Mouse (Mus musculus) cortical plate, adult 2 months (tissue): ENCODE data around the gene Styk1. TPM values are rescaled to one million over a fixed set of nuclear protein-coding genes. Genes with fewer than 3 reads are reported as not detected.

Experiments
- H3K27ac ChIP-seq: fragments of 200-500 bp; 2 replicates; pipeline ENCODE4 v1.5.1; 2012; ENCODE audit warnings: low read length, control low read depth, inconsistent platforms; ENCODE audit not compliant: insufficient read depth
- H3K4me1 ChIP-seq: fragments of 200-500 bp; 2 replicates; pipeline ENCODE4 v1.6.1; 2011; ENCODE audit warnings: low read length; ENCODE audit not compliant: control insufficient read depth, insufficient read depth
- H3K4me3 ChIP-seq: fragments of 200-500 bp; 2 replicates; pipeline ENCODE4 v1.5.1; 2011; ENCODE audit warnings: mild to moderate bottlenecking, low read length, control low read depth; ENCODE audit not compliant: insufficient read depth
- CTCF ChIP-seq: fragments of 200-500 bp; IDR thresholded peaks from 2 replicates; pipeline ENCODE4 v1.5.1; 2011; ENCODE audit warnings: mild to moderate bottlenecking, control low read depth, low read length; ENCODE audit not compliant: insufficient read depth; ENCODE audit errors: extremely low read depth
- POLR2A ChIP-seq: fragments of 200-500 bp; IDR thresholded peaks from 2 replicates; pipeline ENCODE4 v1.6.1; 2011; ENCODE audit warnings: mild to moderate bottlenecking, low read length, control low read depth; ENCODE audit not compliant: insufficient read depth; ENCODE audit errors: extremely low read depth
- polyA plus RNA-seq: library from polyadenylated mRNA; depleted of rRNA; stranded (reverse); fragments of >200 nt; gene quantifications from 2 replicates; pipeline ENCODE4 v1.2.3, GENCODE M21; 2012

Styk1 gene
- polyA plus RNA-seq, 1 experiment, result 0.13 TPM

GRCm38 (mm10) chr6:131339309-131339708 is 14.1 kb downstream of the Styk1 start:
- no peaks in the 10 kb centered on the region for H3K4me1 ChIP-seq
- H3K27ac ChIP-seq, result no peak overlapping the region
- no peak overlapping the region for H3K4me3 ChIP-seq
- TF ChIP-seq CTCF (no peak), POLR2A (no peak)

- Histone ChIP-seq H3K27ac (no peak overlapping the region), H3K4me1 (no peaks in the 10 kb centered on the region), H3K4me3 (no peak overlapping the region)
- TF ChIP-seq CTCF (no peak), POLR2A (no peak)
Measured at GRCm38 (mm10) chr6:131338787-131339186, 14.6 kb downstream of the Styk1 start.

GRCm38 (mm10) chr6:131327076-131327475 is 26.3 kb downstream of the Styk1 start:
- no peak overlapping the region for H3K27ac ChIP-seq
- no peaks in the 10 kb centered on the region for H3K4me1 ChIP-seq
- H3K4me3 ChIP-seq, result no peak overlapping the region
- TF ChIP-seq POLR2A, result no peak
- TF ChIP-seq CTCF, result no peak

- H3K27ac ChIP-seq, result no peak overlapping the region
- TF ChIP-seq POLR2A, result no peak
- TF ChIP-seq CTCF, result no peak
- H3K4me1 ChIP-seq, result no peaks in the 10 kb centered on the region
- H3K4me3 ChIP-seq, result no peak overlapping the region
Measured at GRCm38 (mm10) chr6:131321854-131322639, 31.4 kb downstream of the Styk1 start.

GRCm38 (mm10) chr6:131316155-131317101 is 37.0 kb downstream of the Styk1 start:
- Histone ChIP-seq H3K4me1 (no peaks in the 10 kb centered on the region), H3K4me3 (no peak overlapping the region), H3K27ac (no peak overlapping the region)
- no peak for TF ChIP-seq CTCF
- TF ChIP-seq POLR2A, result no peak

GRCm38 (mm10) chr6:131308031-131308430 is 45.4 kb downstream of the Styk1 start:
- Histone ChIP-seq H3K27ac (no peak overlapping the region), H3K4me3 (no peak overlapping the region), H3K4me1 (no peaks in the 10 kb centered on the region)
- no peak for TF ChIP-seq CTCF
- TF ChIP-seq POLR2A, result no peak

GRCm38 (mm10) chr6:131304776-131305175 is 48.6 kb downstream of the Styk1 start:
- TF ChIP-seq CTCF (no peak), POLR2A (no peak)
- Histone ChIP-seq H3K27ac (no peak overlapping the region), H3K4me1 (no peaks in the 10 kb centered on the region), H3K4me3 (no peak overlapping the region)

GRCm38 (mm10) chr6:131298531-131298930 is 54.9 kb downstream of the Styk1 start:
- no peak overlapping the region for H3K4me3 ChIP-seq
- H3K27ac ChIP-seq, result no peak overlapping the region

GRCm38 (mm10) chr6:131294435-131295112 is 58.8 kb downstream of the Styk1 start:
- no peaks in the 10 kb centered on the region; the same call in 1 of the 2 replicates for H3K4me1 ChIP-seq
- TF ChIP-seq POLR2A (no peak), CTCF (no peak)

More at GRCm38 (mm10) chr6:131298531-131298930, 54.9 kb downstream of the Styk1 start:
- TF ChIP-seq CTCF, result no peak
- no peak for TF ChIP-seq POLR2A
- H3K4me1 ChIP-seq, result no peaks in the 10 kb centered on the region

More at GRCm38 (mm10) chr6:131294435-131295112, 58.8 kb downstream of the Styk1 start:
- H3K27ac ChIP-seq, result no peak overlapping the region
- H3K4me3 ChIP-seq, result no peak overlapping the region; the same call in 1 of the 2 replicates
